Mouse (Mus musculus) kidney, postnatal 25 days (tissue): ENCODE data around the gene 1700030J22Rik.

Experiments used
- DNase-seq, 2 experiments: peaks; one replicate each; pipeline ENCODE4 v3.0.0; 2021; ENCODE audit warnings: mixed read lengths in 2 of 2

The 1700030J22Rik gene

DNA sequence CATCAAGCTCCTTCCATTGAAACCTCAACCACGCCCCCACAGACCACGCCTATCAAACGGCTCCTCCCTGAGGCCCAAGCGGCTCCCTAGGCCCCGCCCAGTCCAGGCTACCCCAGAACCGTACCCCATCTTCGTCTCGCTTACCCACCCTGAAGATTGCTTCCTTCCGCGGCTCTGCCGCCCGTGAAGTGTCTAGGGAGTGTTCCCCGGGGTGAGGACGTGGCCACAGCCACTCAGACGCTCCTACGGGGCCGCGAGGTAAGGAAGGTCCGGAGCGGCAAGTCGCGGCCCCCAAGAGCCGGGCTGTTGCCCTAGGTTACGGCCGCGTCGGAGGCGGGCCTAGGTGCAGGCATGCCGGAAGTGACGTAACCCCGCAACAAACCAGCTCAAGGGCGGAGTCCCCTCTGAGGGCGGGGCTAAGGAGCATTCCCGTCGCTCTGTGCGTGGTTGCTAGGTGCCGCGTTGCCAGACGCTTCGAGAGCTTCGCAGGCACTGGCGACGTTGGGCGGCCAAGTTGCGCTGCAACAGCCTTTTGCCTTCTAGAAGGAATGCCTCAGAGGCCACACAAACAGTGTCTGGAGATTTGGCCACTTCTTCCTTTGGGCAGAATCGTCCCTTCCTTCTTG lies at the start of gene 1700030J22Rik:
Gene 1700030J22Rik, minus strand, starts transcription at position 329 of the 626 bp plus-strand sequence.
- peak; percentile 99 for DNase-seq

DNA sequence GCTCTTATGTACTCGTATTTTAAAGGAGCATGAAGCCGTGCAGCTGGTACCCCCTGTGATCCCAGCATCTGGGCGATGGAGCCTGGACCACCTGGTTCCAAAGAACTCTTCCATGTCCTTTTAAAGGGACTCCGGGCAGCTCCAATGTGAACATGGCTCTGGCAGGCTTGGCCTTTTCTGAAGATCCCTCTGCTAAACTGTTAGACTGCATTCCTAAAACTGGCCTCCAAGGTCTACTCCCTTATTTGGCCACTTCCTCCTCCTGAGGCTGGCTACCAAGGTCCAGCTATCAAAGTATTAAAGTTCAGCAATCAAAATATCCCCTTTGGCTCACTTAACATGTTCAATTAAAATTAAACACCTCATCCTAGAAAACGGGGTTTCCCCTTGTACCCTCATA lies 48.8 kb upstream of the 1700030J22Rik start:
- no peak for DNase-seq

DNA sequence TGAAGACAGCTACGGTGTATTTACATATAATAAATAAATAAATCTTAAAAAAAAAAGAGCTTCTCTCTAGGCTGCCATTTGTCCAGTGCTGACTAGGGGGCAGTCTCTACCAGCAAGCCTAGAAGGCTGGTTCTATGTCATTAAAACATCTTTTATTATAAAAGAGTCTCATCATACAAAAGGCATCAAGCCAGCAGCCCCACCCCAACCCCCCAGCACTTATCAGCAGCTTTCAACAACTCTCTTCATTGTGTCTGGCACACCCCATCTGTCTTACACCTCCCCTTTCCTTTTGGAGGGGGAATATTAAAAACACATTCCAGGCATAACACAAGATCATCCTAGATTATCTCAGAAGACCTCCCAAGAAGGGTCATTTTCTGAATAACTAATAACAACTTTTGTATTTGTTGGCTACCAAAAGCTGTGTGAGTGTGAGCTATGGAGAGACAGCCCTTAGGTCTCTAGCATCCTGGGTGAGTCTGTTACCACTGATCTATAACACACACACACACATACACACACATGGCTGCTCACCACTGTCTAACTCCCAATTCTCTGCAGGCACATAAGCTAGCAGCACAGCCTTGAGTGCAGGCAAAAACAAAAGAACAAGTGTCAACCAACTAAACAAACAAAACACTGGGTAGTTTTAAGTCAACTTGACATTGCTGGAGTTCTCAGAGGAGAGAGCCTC lies 43.7 kb upstream of the 1700030J22Rik start:
- DNase-seq: no peak

DNA sequence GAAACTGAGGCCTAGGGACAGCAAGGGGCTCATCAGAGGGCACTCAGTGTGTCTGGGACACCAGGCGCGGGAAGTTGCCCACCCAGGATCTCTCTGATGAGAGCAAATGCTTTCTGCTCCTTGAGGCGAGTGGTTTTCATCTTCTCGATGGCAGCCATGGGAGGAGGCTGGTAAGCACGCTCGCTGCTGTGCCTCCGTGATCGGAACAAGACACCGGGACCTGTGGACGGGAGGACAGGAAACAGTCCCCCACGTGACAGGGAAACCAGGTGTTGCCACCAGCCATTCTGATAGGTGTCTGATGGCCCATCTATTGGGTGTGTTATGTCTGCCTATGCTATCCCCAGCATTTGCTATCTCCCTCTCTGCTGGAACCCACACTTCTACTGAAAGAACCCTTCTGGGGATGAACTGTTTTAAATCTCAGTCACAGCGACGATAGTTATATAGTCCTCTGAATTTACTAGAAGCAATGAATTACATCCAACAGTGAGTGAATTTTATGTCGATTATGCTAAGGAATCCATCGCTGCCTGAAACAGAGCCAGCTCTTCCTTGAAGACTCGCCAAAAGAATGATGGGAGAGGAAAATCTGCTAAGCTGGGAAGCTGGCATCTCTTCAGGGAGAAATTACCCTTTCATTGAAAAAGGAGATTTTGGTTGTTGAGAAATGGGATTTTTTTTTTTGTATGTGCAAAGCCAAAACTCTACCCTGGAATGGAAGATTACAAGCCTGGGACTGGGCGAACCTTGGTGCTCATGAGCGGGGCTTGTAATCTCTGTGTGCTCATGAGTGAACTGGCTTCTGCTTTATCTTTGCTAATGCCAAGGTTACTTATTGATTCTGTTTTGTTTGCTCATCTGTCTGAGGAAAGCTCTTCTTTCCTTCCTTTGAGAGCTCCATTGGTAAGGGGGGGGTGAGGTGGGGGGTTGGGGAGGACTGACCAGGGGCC lies 40.8 kb upstream of the 1700030J22Rik start:
- no peak for DNase-seq

DNA sequence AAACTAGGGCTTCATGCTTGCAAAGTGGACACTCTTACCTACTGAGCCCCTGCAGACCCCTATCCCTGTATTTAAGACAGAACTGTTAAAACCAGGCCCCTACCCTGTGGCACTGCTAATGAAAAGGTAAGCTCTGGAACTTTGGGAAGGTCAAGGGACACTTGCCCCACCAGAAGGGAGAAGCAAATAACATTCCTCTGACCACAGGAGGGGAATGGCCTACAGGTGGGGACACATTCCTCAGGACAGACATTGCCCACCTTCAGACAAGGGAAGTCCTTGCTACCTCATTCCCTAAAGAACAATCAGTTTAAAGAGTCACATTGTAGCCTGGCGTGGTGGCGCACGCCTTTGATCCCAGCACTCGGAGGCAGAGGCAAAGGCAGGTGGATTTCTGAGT lies 39.1 kb upstream of the 1700030J22Rik start:
- DNase-seq: no peak

DNA sequence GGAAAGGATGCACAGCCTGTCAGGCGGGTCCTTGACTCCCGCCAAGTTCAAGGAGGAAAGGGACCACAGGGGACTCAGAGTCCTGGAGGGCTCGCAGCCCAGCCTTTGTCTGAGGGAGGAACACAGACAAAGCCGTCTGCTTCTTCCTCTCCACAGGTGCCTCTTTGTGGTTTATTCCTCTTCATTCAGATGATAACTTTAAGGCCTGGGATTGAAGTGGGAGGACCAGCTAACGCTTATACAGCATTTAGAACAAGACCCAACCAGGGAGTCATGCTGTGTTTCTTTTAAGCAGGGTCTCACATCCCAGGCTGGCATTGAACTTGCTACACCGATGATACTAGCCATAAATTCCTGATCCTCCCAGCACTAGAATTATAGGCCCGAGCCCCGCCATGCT lies 38.2 kb upstream of the 1700030J22Rik start:
- DNase-seq: no peak

GRCm38 (mm10) chr8:117015670-117016069 lies 36.9 kb upstream of the 1700030J22Rik start:
- DNase-seq: no peak

- DNase-seq: no peak
Measured at GRCm38 (mm10) chr8:117011366-117011765, 32.6 kb upstream of the 1700030J22Rik start.

GRCm38 (mm10) chr8:116994016-116994716 lies 15.4 kb upstream of the 1700030J22Rik start:
- no peak for DNase-seq

DNA sequence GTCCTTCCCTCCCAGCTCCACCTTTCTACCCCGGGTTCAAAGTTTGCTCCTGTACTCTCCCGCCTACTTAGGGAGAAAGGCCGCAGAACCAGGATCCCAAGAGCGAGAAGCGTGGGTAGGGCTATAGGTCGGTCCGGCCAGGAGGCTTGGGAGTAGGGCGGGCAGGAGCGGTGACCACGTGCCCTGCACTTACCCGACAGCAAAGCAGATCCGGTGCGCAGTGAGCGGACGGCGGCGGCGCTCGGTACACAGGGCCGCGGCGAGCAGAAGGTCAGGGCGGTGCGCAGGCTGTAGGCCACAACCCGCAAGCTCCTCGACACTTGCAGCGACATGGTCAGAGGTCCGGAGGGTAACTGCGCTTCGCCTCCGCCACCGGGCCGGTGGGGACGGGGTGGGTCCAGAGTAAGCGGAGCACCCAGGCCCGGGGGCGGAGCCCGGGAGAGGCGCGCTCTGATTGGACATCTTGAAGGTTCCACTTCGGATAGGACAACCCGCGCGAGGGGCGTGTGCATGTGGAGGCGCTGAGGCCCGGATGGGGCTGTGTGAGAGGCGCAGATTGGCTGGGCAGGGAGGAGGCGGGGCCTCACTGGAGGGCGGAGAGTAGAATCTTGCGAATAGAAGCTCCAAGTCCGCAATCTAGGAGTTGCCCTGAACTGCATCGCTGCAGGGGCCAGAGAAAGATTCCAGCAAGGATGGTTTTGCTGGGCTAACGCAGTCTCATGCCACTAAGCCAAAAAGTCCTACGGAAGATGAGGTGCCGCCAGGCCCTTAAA lies 14.5 kb upstream of the 1700030J22Rik start, which contains the start of gene Gcsh:
Gene Gcsh, minus strand, starts transcription at position 443 of the 773 bp plus-strand sequence.
- peak; percentile 100 for DNase-seq

DNA sequence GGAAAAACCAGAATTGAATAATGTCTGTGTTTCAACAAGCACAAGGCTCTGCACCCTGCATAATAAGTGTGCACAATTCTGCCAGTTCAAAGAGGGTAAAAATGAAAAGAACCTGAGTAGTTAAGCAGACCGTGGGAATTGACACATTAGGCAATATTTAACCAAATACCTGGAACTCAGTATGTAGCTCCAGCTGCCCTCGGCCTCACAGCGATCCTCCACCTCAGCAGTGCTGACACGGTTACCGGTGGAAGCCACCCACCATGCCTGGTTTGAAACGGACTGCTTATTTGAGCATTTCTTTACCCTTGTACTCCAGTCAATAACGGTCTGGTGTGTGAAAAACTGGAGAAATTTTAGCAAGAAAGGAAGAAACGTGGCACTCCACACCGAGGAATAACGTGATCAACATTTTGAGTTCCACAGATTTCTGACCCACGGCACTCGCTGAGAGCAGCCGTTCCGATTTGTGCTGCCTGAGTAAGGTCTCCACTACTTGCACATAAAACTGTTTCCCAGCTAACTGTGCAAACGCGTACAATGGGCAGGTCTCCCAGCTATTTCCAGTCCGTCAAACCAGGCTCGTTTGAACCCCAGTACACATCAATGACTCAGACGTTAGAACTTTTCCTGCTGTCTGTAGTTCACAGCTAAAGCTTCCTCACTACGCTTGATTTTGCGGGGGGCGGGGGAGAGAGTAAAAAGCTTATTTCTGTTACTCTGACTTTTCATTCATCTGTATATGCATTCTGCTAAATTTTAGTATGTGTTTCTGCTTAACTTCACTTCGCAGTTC lies 13.6 kb upstream of the 1700030J22Rik start:
- peak; percentile 72 to 86 for DNase-seq

- DNase-seq: peak in 1 of 2 experiments; percentile 43
Measured at GRCm38 (mm10) chr8:116991241-116991640, 12.5 kb upstream of the 1700030J22Rik start.

DNA sequence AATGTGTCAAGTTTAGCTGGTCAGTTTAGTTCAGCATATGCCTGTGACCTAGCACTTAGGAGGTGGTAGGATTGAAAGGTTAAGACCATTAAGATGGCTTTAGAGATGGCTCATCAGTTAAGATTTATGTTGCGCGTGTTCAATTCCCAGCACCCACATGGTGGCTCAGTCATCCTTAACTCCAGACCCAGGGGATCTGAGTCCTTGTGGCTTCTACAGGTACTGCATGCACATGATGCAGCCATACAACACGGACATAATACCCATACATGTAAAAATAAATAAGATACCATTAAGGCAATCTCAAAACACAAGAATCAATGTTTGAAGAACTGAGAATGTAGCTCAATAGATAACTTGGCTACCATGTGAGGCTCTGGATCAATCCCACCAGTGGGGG lies 11.1 kb upstream of the 1700030J22Rik start:
- no peak for DNase-seq

DNA sequence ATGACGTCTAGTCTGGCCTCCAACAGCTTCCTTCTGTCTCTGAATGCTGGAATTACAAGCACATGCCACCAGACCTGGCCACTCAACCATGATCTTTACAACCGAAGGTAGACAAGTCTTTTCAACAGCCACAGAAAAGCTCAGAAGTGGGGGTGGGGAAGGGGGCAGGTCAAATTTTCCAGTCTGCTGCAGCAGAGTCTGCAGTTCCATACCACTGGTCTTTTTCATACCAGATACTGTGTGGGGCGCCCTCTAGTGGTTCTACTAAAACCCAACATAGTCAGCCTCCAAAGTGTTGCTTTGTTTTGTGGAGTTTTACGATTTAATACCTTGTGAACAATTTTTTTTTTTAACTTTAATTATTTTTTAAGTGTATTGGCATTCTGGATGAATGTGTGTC lies 1.4 kb upstream of the 1700030J22Rik start:
- DNase-seq: peak; percentile 67 to 82

GRCm38 (mm10) chr8:116978052-116978451 lies 707 bp downstream of the 1700030J22Rik start:
- DNase-seq: no peak

GRCm38 (mm10) chr8:116975606-116976005 lies 3.2 kb downstream of the 1700030J22Rik start:
- peak; percentile 42 to 63 for DNase-seq

DNA sequence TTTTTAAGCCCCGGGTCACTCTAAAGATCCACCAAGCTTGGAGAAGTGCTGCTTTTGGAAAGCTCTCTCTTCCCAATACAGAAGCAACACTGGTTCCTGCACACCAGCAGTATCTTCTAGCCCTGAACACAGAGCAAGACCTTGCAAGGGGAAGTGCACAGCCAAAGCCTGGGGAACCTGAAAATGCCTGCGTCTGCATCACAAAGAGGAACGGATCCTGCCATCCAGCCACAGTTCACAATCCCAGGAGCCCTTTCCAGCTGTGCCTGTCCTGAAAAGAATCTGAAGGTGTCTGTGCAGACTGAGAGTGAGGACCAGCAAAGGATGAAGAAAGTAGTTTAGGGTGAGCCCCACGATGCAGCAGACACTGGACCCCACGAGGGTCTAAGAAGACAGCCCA lies 3.7 kb downstream of the 1700030J22Rik start:
- no peak for DNase-seq

DNA sequence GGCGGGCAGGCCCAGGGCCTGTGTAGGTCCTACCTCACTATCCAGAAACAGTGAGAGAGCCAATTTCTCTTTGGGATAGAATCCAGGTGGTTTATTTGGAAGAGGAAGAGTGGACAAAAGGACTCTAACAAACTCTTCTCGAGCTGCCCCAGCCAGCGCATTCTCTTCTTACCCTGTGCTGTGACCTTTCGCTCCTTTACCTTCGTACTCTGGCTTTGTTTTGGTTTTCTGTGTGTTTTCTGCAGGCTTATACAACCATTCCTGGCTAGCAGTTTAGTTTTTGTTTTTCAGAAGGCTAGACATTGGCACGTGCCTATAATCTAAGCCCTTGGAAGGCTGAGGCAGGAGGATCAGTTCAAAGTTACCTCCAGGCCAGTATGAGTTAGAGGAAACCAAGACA lies 9.2 kb downstream of the 1700030J22Rik start:
- peak in 1 of 2 experiments; percentile 28 for DNase-seq

GRCm38 (mm10) chr8:116954415-116954814 lies 24.3 kb downstream of the 1700030J22Rik start:
- no peak for DNase-seq

DNA sequence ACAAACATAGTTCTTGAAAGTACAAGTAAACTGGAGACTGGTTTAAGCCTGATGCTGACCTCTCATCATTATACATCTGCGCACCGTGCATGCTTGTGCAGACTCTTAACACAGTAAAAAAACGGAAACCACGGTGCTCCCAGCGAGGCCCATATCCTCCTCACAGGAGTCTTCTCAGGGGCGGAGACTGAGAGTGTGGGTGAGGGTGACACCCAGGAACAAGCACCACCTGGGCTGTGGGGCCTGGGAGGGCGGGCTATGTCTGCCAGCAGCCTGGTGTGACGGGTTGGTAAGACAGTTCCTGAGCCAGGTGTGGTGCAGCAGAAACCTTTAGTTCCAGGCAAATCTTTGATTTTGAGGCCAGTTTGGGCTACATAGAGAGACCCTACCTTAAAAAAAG lies 26.3 kb downstream of the 1700030J22Rik start:
- DNase-seq: no peak

DNA sequence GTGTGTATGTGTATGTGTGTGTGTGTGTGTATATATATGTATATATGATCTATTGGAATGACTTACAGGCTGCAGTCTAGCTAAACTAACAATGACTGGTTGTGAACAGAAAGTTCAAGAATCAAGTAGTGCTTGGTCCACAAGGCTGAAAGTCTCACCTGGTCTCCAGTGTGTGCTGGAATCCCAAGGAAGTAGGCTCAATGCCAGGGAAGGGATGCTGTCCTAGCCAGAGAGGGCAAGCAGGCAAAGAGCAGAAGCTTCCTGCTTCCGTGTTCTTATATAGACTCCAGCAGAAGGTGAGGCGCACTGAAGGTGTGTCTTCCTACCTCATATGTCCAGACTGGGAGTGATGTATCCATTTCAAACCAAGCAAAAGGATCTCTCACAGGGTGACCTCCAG lies 27.0 kb downstream of the 1700030J22Rik start:
- peak; percentile 28 to 58 for DNase-seq
